Mouse (Mus musculus) retina, adult 2 months (tissue): Measurements from ENCODE around the gene Slc2a2.

Experiments
- DNase-seq: peaks from one replicate; pipeline ENCODE4 v3.0.0-alpha.2; 2012; ENCODE audit warnings: low read depth, low spot score

The Slc2a2 gene

GRCm38 (mm10) chr3:28697797-28698196, at the start of gene Slc2a2:
Gene Slc2a2 (plus strand): TSS chr3:28697903.
- no peak for DNase-seq

DNA sequence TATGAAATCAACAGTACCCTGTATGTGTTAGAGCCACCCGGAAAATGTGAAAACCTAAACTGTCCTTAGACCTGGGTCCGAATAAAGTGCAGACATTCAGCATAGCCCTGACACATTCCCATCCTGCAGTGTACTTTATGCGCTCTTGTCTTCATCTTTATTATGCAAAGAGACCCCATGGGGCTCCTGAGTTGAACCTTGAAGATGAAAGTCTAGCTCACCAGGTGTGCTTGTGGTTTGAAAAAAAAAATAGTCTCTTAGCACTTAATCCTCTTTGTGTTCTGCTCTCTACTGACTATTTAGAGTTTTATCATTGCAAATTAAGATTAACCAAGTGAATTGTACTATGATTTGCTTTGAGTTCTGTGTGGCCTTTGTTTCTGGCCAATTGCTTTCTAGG, 45.1 kb upstream of the Slc2a2 start:
- DNase-seq, result no peak

- no peak for DNase-seq
These were observed 44.7 kb upstream of the Slc2a2 start for GRCm38 (mm10) chr3:28653043-28653442.

GRCm38 (mm10) chr3:28654740-28655139, 43.0 kb upstream of the Slc2a2 start:
- no peak for DNase-seq

DNA sequence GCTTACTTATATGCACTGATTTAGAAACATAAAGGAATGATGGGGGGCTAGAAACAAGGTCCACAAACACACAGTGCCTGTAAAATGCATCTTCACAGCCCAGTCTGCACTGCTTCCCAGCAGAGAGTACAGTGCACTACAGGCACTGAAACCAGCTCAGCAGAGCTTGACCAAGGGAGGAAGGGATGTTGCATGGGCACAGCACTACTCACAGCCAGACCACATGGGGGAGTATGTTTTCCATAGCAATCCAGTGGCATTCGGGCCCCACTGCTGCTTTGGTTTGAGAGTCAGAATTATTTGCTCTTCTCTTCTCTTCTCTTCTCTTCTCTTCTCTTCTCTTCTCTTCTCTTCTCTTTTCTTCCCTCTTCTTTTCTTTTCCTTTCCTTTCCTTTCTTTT, 39.4 kb upstream of the Slc2a2 start:
- no peak for DNase-seq

GRCm38 (mm10) chr3:28680851-28681250, 16.9 kb upstream of the Slc2a2 start:
- DNase-seq, result no peak

GRCm38 (mm10) chr3:28681866-28682265, 15.8 kb upstream of the Slc2a2 start:
- no peak for DNase-seq

DNA sequence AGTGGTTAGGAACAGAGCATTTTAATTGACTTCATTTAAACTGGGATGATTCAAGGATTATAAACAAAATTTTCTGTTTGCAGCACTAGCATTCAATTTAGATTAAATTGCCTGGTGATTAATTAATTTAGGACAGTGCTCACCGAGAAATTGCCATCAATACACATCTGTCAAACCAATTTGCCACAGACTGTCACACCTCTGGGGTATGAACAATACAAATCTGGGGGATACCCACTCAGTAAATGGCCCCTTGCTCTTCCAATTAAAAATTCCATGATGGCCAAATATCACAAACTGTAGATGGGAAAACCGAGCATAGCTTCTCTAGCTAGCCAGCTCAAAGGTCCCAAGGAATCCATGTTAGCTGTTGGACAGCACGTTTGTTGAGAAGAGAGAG, 15.3 kb upstream of the Slc2a2 start:
- DNase-seq, result no peak

- DNase-seq, result no peak
These were observed 12.2 kb upstream of the Slc2a2 start for GRCm38 (mm10) chr3:28685510-28685909.

GRCm38 (mm10) chr3:28694811-28695210, 2.9 kb upstream of the Slc2a2 start:
- no peak for DNase-seq

- no peak for DNase-seq
These were observed 2.1 kb upstream of the Slc2a2 start for GRCm38 (mm10) chr3:28695608-28696007.

GRCm38 (mm10) chr3:28696162-28696561, 1.5 kb upstream of the Slc2a2 start:
- DNase-seq, result no peak

GRCm38 (mm10) chr3:28699601-28700000, 1.9 kb downstream of the Slc2a2 start:
- DNase-seq, result no peak

DNA sequence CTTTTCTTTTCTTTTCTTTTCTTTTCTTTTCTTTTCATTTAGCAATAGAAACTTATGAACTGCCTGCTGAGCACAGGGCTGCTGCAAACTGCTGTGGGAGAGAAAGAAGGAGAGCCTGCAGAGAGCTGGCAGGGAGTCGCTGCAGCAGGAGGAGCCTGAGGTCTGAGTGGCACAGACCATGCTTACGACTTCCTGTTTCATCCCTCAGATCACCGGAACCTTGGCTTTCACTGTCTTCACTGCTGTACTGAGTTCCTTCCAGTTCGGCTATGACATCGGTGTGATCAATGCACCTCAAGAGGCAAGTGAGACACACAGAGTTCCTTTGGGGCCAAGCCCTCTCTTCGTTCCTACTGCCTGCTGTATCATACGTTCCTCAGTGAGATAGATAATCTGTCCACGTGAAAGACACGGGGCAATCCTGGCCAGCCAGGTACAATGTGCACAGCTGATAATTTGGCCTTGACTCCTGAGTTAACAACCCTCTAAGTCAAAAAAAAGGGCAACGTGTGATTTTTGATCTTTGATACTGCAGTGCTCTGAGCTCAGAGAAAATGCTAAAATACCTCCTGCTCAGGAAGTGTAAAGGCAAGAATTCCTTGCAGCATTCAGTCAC, 7.9 kb downstream of the Slc2a2 start:
- no peak for DNase-seq

GRCm38 (mm10) chr3:28706736-28707135, 9.0 kb downstream of the Slc2a2 start:
- DNase-seq, result no peak

GRCm38 (mm10) chr3:28709740-28710139, 12.0 kb downstream of the Slc2a2 start:
- DNase-seq, result no peak

DNA sequence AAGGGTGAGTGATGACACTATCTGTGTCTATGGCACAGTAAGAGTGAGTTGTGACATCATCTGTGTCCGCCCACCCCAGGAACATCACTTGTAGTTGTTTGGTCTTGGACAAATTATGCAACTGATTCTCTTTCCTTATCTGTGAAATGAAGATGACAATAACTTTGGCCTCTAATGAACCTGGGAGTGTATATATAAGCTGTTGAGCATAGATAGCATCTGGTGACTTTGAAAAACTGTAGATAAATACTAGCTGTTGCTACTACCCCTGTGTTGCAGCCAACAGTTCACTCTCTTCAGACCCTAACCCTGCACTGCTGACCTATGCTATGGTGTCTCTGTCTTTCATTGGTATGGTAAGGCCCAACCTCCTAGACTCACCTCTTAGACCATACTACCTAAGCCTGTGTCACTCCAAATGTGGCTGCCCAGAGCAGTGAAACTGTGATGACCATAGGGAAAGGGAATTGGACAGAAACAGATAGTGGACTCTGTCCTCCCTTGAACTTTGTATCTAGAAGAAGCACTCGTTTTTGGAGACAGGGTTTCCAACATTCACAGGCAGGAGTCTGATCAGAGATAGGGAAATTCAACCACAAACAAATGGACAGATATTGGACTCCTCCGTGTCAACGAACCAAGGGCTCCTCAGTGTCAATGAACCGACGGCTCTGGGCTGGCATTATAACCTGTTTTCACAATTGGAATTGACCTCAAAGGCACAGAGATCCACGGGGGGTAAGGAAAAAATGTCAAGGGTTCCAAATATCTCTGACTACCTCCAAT, 16.4 kb downstream of the Slc2a2 start:
- no peak for DNase-seq

- DNase-seq, result no peak
These were observed 20.8 kb downstream of the Slc2a2 start for GRCm38 (mm10) chr3:28718521-28718920.

DNA sequence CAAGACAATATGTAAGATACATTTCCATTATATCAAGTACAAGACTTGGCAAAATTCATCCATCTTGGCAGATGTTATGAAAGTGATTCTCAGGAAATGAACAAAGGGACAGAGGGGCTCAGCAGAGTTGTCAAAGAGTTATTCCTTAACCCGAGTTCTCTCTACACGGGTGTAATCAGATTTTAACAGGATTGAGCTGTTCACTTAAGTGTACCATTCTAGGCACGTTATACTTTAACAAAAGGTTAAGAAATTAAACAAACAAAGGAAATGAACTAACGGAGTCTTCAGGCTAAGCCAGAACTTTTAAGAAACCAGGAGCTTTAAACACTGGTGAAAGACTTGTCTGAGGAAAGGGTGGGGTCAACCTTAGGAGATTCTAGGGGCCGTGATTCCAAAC, 23.5 kb downstream of the Slc2a2 start:
- no peak for DNase-seq

- no peak for DNase-seq
These were observed 24.1 kb downstream of the Slc2a2 start for GRCm38 (mm10) chr3:28721838-28722237.

DNA sequence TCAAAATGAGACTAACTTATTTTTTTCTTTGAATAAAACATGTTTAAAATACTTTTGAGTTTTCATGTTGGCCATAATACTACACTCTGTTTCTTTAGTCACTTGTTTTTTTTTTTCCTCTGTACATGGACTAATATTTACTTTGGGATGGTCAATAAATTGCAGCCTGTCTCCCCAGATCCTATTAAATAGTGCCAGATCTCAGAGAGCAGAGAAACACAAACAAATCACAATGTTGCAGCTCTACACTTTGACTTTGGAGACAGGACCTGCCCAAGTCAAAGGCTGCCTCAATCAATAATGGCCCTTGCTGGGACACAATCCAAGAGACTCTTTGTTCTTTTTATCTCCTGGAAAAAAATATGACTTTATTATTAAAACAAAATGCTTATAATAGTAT, 24.8 kb downstream of the Slc2a2 start:
- DNase-seq, result no peak

- no peak for DNase-seq
These were observed 25.8 kb downstream of the Slc2a2 start for GRCm38 (mm10) chr3:28723534-28723933.

GRCm38 (mm10) chr3:28725203-28725602, 27.5 kb downstream of the Slc2a2 start:
- no peak for DNase-seq
